Mouse (Mus musculus): ENCODE data around the gene Mrfap1. TPM values are rescaled to one million over a fixed set of nuclear protein-coding genes. Genes with fewer than 3 reads are reported as not detected.
"Not testable (repeated sequence)": the region's sequence is repeated elsewhere in the genome, so short reads cannot be mapped to it uniquely, and the experiment has no call there.

Gene Mrfap1
- 92.4 and 119 TPM in 2 replicates for polyA plus RNA-seq (2012; rRNA removed)

- H3K27ac ChIP-seq (ENCODE audit: control insufficient read depth, insufficient read depth, low read length), result peak within 1 kb of the TSS; percentile 61
- not testable (repeated sequence) for H3K36me3 ChIP-seq (ENCODE audit: control insufficient read depth, insufficient read depth, low read length); H3K27me3 ChIP-seq (ENCODE audit: control insufficient read depth, insufficient read depth, low read length); H3K4me1 ChIP-seq (replicated peaks; ENCODE audit: control insufficient read depth, insufficient read depth, low read length)
- peak; percentile 93 for DNase-seq
- WGBS, result under 1% methylated on average over 90 of the region's 90 CpGs
- TF ChIP-seq CTCF (IDR thresholded peaks at IDR 0.05; ENCODE audit: borderline replicate concordance, control insufficient read depth, extremely low read depth, insufficient read depth, low read length, poor library complexity) (peak; percentile 43; the same call in 1 of the 2 replicates), POLR2A (IDR thresholded peaks at IDR 0.05; ENCODE audit: control insufficient read depth, extremely low read depth, insufficient read depth, low read length, poor library complexity) (peak; percentile 83)
- peak within 1 kb of the TSS; percentile 57 for H3K4me3 ChIP-seq (ENCODE audit: control insufficient read depth, insufficient read depth, low read length)
Observed at GRCm38 (mm10) chr5:36796296-36797014, at the start of gene Mrfap1. TSS of gene Mrfap1 (minus strand) at chr5:36796772.

- no peak for DNase-seq
- H3K27ac ChIP-seq (ENCODE audit: control insufficient read depth, insufficient read depth, low read length), result no peak overlapping the region
- no peak for TF ChIP-seq POLR2A (IDR thresholded peaks at IDR 0.05; ENCODE audit: control insufficient read depth, extremely low read depth, insufficient read depth, low read length, poor library complexity)
- no peak for TF ChIP-seq CTCF (IDR thresholded peaks at IDR 0.05; ENCODE audit: borderline replicate concordance, control insufficient read depth, extremely low read depth, insufficient read depth, low read length, poor library complexity)
- no peaks in the 10 kb centered on the region for H3K36me3 ChIP-seq (ENCODE audit: control insufficient read depth, insufficient read depth, low read length)
- WGBS, result 71% methylated on average over 10 of the region's 10 CpGs
- no peak overlapping the region for H3K4me3 ChIP-seq (ENCODE audit: control insufficient read depth, insufficient read depth, low read length)
- no peaks in the 10 kb centered on the region for H3K27me3 ChIP-seq (ENCODE audit: control insufficient read depth, insufficient read depth, low read length)
- peaks cover 8% of the 10 kb centered on the region for H3K4me1 ChIP-seq (replicated peaks; ENCODE audit: control insufficient read depth, insufficient read depth, low read length)
Observed at GRCm38 (mm10) chr5:36844490-36844889, 47.9 kb upstream of the Mrfap1 start.

GRCm38 (mm10) chr5:36841701-36842100, 45.1 kb upstream of the Mrfap1 start:
- 74% methylated on average over 1 of the region's 1 CpGs for WGBS
- TF ChIP-seq POLR2A (IDR thresholded peaks at IDR 0.05; ENCODE audit: control insufficient read depth, extremely low read depth, insufficient read depth, low read length, poor library complexity) (no peak), CTCF (IDR thresholded peaks at IDR 0.05; ENCODE audit: borderline replicate concordance, control insufficient read depth, extremely low read depth, insufficient read depth, low read length, poor library complexity) (no peak)

GRCm38 (mm10) chr5:36840092-36840491, 43.5 kb upstream of the Mrfap1 start:
- DNase-seq, result no peak
- H3K4me3 ChIP-seq (ENCODE audit: control insufficient read depth, insufficient read depth, low read length), result no peak overlapping the region
- TF ChIP-seq CTCF (IDR thresholded peaks at IDR 0.05; ENCODE audit: borderline replicate concordance, control insufficient read depth, extremely low read depth, insufficient read depth, low read length, poor library complexity) (no peak), POLR2A (IDR thresholded peaks at IDR 0.05; ENCODE audit: control insufficient read depth, extremely low read depth, insufficient read depth, low read length, poor library complexity) (no peak)
- WGBS, result 77% methylated on average over 7 of the region's 7 CpGs
- H3K36me3 ChIP-seq (ENCODE audit: control insufficient read depth, insufficient read depth, low read length), result no peaks in the 10 kb centered on the region
- no peaks in the 10 kb centered on the region for H3K4me1 ChIP-seq (replicated peaks; ENCODE audit: control insufficient read depth, insufficient read depth, low read length)
- no peak overlapping the region for H3K27ac ChIP-seq (ENCODE audit: control insufficient read depth, insufficient read depth, low read length)
- H3K27me3 ChIP-seq (ENCODE audit: control insufficient read depth, insufficient read depth, low read length), result no peaks in the 10 kb centered on the region

More at GRCm38 (mm10) chr5:36841701-36842100, 45.1 kb upstream of the Mrfap1 start:
- Histone ChIP-seq H3K4me3 (ENCODE audit: control insufficient read depth, insufficient read depth, low read length) (no peak overlapping the region), H3K27me3 (ENCODE audit: control insufficient read depth, insufficient read depth, low read length) (no peaks in the 10 kb centered on the region), H3K36me3 (ENCODE audit: control insufficient read depth, insufficient read depth, low read length) (no peaks in the 10 kb centered on the region), H3K27ac (ENCODE audit: control insufficient read depth, insufficient read depth, low read length) (no peak overlapping the region), H3K4me1 (replicated peaks; ENCODE audit: control insufficient read depth, insufficient read depth, low read length) (peaks cover 8% of the 10 kb centered on the region)
- DNase-seq, result no peak

GRCm38 (mm10) chr5:36839602-36840001, 43.0 kb upstream of the Mrfap1 start:
- Histone ChIP-seq H3K4me1 (replicated peaks; ENCODE audit: control insufficient read depth, insufficient read depth, low read length) (no peaks in the 10 kb centered on the region), H3K36me3 (ENCODE audit: control insufficient read depth, insufficient read depth, low read length) (no peaks in the 10 kb centered on the region), H3K4me3 (ENCODE audit: control insufficient read depth, insufficient read depth, low read length) (no peak overlapping the region), H3K27me3 (ENCODE audit: control insufficient read depth, insufficient read depth, low read length) (no peaks in the 10 kb centered on the region), H3K27ac (ENCODE audit: control insufficient read depth, insufficient read depth, low read length) (no peak overlapping the region)
- DNase-seq, result no peak
- no peak for TF ChIP-seq POLR2A (IDR thresholded peaks at IDR 0.05; ENCODE audit: control insufficient read depth, extremely low read depth, insufficient read depth, low read length, poor library complexity)
- 83% methylated on average over 8 of the region's 8 CpGs for WGBS

GRCm38 (mm10) chr5:36839032-36839431, 42.5 kb upstream of the Mrfap1 start:
- H3K27me3 ChIP-seq (ENCODE audit: control insufficient read depth, insufficient read depth, low read length), result no peaks in the 10 kb centered on the region
- 87% methylated on average over 2 of the region's 2 CpGs for WGBS
- no peak for DNase-seq
- no peak overlapping the region for H3K4me3 ChIP-seq (ENCODE audit: control insufficient read depth, insufficient read depth, low read length)
- no peak for TF ChIP-seq CTCF (IDR thresholded peaks at IDR 0.05; ENCODE audit: borderline replicate concordance, control insufficient read depth, extremely low read depth, insufficient read depth, low read length, poor library complexity)
- TF ChIP-seq POLR2A (IDR thresholded peaks at IDR 0.05; ENCODE audit: control insufficient read depth, extremely low read depth, insufficient read depth, low read length, poor library complexity), result no peak
- H3K27ac ChIP-seq (ENCODE audit: control insufficient read depth, insufficient read depth, low read length), result no peak overlapping the region
- no peaks in the 10 kb centered on the region for H3K4me1 ChIP-seq (replicated peaks; ENCODE audit: control insufficient read depth, insufficient read depth, low read length)
- H3K36me3 ChIP-seq (ENCODE audit: control insufficient read depth, insufficient read depth, low read length), result no peaks in the 10 kb centered on the region

Measured in thymus, adult 2 months (tissue).